Mouse (Mus musculus) limb, embryonic 14.5 days (tissue): Measurements from ENCODE around the gene Gak. TPM values are rescaled to one million over a fixed set of nuclear protein-coding genes. Genes with fewer than 3 reads are reported as not detected.

Experiments used
- ATAC-seq: fragments of 200-750 bp; cut with Nextera tagmentation; 2 replicates; pipeline ENCODE4 v1.8.0; 2017; ENCODE audit warnings: low read depth, moderate number of reproducible peaks, moderate TSS enrichment; ENCODE audit not compliant: low FRiP score
- DNase-seq: peaks from one replicate; pipeline ENCODE4 v3.0.0-alpha.2; 2015; ENCODE audit warnings: low spot score
- H3K27ac ChIP-seq: fragments of 300-500 bp; sonication (generic); replicated peaks from 2 replicates; pipeline ENCODE4 v1.5.1; 2014; ENCODE audit warnings: low read depth, mild to moderate bottlenecking, low read length, moderate library complexity, mixed read lengths
- H3K27me3 ChIP-seq: fragments of 300-500 bp; sonication (generic); 2 replicates; pipeline ENCODE4 v1.6.1; 2014; ENCODE audit warnings: low read length, mixed read lengths; ENCODE audit not compliant: control insufficient read depth, insufficient read depth
- H3K36me3 ChIP-seq: fragments of 300-500 bp; sonication (generic); 2 replicates; pipeline ENCODE4 v1.6.1; 2014; ENCODE audit warnings: mild to moderate bottlenecking, low read length, moderate library complexity, mixed read lengths; ENCODE audit not compliant: control insufficient read depth, insufficient read depth
- H3K4me1 ChIP-seq: fragments of 300-500 bp; sonication (generic); 2 replicates; pipeline ENCODE4 v1.6.1; 2014; ENCODE audit warnings: antibody characterized with exemption, low read length, mixed read lengths; ENCODE audit not compliant: control insufficient read depth, insufficient read depth
- H3K4me2 ChIP-seq: fragments of 300-500 bp; sonication (generic); replicated peaks from 2 replicates; pipeline ENCODE4 v1.6.1; 2014; ENCODE audit warnings: low read depth, mild to moderate bottlenecking, low read length, moderate library complexity; ENCODE audit not compliant: severe bottlenecking
- H3K4me3 ChIP-seq: fragments of 300-500 bp; sonication (generic); replicated peaks from 2 replicates; pipeline ENCODE4 v1.5.1; 2014; ENCODE audit warnings: low read length
- H3K9ac ChIP-seq: fragments of 300-500 bp; sonication (generic); 2 replicates; pipeline ENCODE4 v1.6.1; 2014; ENCODE audit warnings: mild to moderate bottlenecking, low read depth, low read length, moderate library complexity; ENCODE audit not compliant: severe bottlenecking
- H3K9me3 ChIP-seq: fragments of 300-500 bp; sonication (generic); 2 replicates; pipeline ENCODE4 v1.6.1; 2016; ENCODE audit warnings: low read length; ENCODE audit not compliant: control insufficient read depth
- POLR2A ChIP-seq: fragments of 200-500 bp; IDR thresholded peaks from 2 replicates; pipeline ENCODE4 v1.8.0; 2012; ENCODE audit warnings: inconsistent platforms, mild to moderate bottlenecking, moderate library complexity, borderline replicate concordance; ENCODE audit not compliant: insufficient read depth, insufficient read length; ENCODE audit errors: extremely low read depth
- WGBS: fragments of 180-500 bp; shearing (Covaris S2); extraction: QIAGEN DNeasy Blood & Tissue Kit; methylation state at CpG from one replicate; pipeline ENCODE4 v1.1.7; 2014; 5-methylcytosine and 5-hydroxymethylcytosine counted together
- polyA plus RNA-seq, 2 experiments: library from polyadenylated mRNA; depleted of rRNA in 1 of 2; stranded (reverse) in 1 of 2; unstranded in 1 of 2; fragments of >200 nt; fragmentation: Nextera tagmentation in 1 of 2; extraction: Ambion mirVana in 1 of 2; gene quantifications; 2 replicates each; pipeline versions ENCODE4 v1.2.1 to v1.2.3; 2012 to 2014

The Gak gene
- polyA plus RNA-seq, 2 experiments: 46.0 to 55.6 TPM

- Histone ChIP-seq H3K27ac (no peak overlapping the region), H3K36me3 (peaks cover 19% of the 10 kb centered on the region), H3K9me3 (no peaks in the 10 kb centered on the region), H3K4me1 (peaks cover 8% of the 10 kb centered on the region), H3K4me2 (peak overlapping the region; percentile 78), H3K4me3 (peak overlapping the region; percentile 70), H3K27me3 (no peaks in the 10 kb centered on the region), H3K9ac (peak overlapping the region; percentile 90)
- DNase-seq (peak; percentile 91), ATAC-seq (peak; percentile 97)
- peak; percentile 78; the same call in 1 of the 2 replicates for TF ChIP-seq POLR2A
- 14% methylated on average over 33 of the region's 36 CpGs for WGBS
Observed at GRCm38 (mm10) chr5:108660632-108661268, 31.2 kb upstream of the Gak start.

GRCm38 (mm10) chr5:108659698-108660631 is 30.4 kb upstream of the Gak start, which contains the start of gene Idua:
Idua (plus strand) TSS chr5:108660331.
- Histone ChIP-seq H3K27ac (no peak within 1 kb of the TSS), H3K4me2 (peak within 1 kb of the TSS; percentile 78), H3K4me1 (peaks cover 8% of the 10 kb centered on the region), H3K27me3 (no peaks in the 10 kb centered on the region), H3K4me3 (peak within 1 kb of the TSS; percentile 70), H3K36me3 (peaks cover 26% of the 10 kb centered on the region), H3K9ac (peak within 1 kb of the TSS; percentile 90), H3K9me3 (no peaks in the 10 kb centered on the region)
- no peak for DNase-seq
- WGBS: 14% methylated on average over 16 of the region's 24 CpGs
- ATAC-seq: peak; percentile 16
- TF ChIP-seq POLR2A: no peak

- H3K9me3 ChIP-seq: no peaks in the 10 kb centered on the region
- no peak overlapping the region for H3K4me2 ChIP-seq
- no peak overlapping the region for H3K9ac ChIP-seq
- DNase-seq (no peak), ATAC-seq (no peak)
- peaks cover 40% of the 10 kb centered on the region for H3K36me3 ChIP-seq
- H3K27ac ChIP-seq: no peak overlapping the region
- no peak for TF ChIP-seq POLR2A
- no peak overlapping the region for H3K4me3 ChIP-seq
- 87% methylated on average over 1 of the region's 1 CpGs for WGBS
- peaks cover 8% of the 10 kb centered on the region for H3K4me1 ChIP-seq
- no peaks in the 10 kb centered on the region for H3K27me3 ChIP-seq
Observed at GRCm38 (mm10) chr5:108658611-108659010, 29.1 kb upstream of the Gak start.

GRCm38 (mm10) chr5:108657406-108657805 is 27.9 kb upstream of the Gak start:
- H3K27ac ChIP-seq: no peak overlapping the region
- no peak overlapping the region for H3K4me3 ChIP-seq
- no peaks in the 10 kb centered on the region for H3K9me3 ChIP-seq
- peaks cover 52% of the 10 kb centered on the region for H3K36me3 ChIP-seq
- no peak overlapping the region for H3K4me2 ChIP-seq
- DNase-seq (no peak), ATAC-seq (no peak)
- peaks cover 8% of the 10 kb centered on the region for H3K4me1 ChIP-seq
- no peak for TF ChIP-seq POLR2A
- H3K9ac ChIP-seq: no peak overlapping the region
- no peaks in the 10 kb centered on the region for H3K27me3 ChIP-seq
- WGBS: 73% methylated on average over 5 of the region's 5 CpGs

GRCm38 (mm10) chr5:108655891-108656650 is 26.5 kb upstream of the Gak start:
- no peaks in the 10 kb centered on the region for H3K9me3 ChIP-seq
- peaks cover 60% of the 10 kb centered on the region for H3K36me3 ChIP-seq
- ATAC-seq (no peak), DNase-seq (no peak)
- no peak overlapping the region for H3K27ac ChIP-seq
- 93% methylated on average over 15 of the region's 15 CpGs for WGBS
- H3K4me2 ChIP-seq: no peak overlapping the region
- peaks cover 8% of the 10 kb centered on the region for H3K4me1 ChIP-seq
- no peaks in the 10 kb centered on the region for H3K27me3 ChIP-seq
- no peak for TF ChIP-seq POLR2A
- no peak overlapping the region for H3K4me3 ChIP-seq
- H3K9ac ChIP-seq: no peak overlapping the region
